Mouse (Mus musculus) megakaryocyte-erythroid progenitor cell, adult 5-6 weeks (primary cell): Measurements from ENCODE around the gene Fcrl6. TPM values are rescaled to one million over a fixed set of nuclear protein-coding genes. Genes with fewer than 3 reads are reported as not detected.

Source experiments
- ATAC-seq: replicated peaks from 2 replicates; pipeline ENCODE4 v1.8.0; 2016; ENCODE audit warnings: mild to moderate bottlenecking, inconsistent platforms; ENCODE audit not compliant: severe bottlenecking, poor library complexity, low FRiP score, low TSS enrichment
- total RNA-seq, 2 experiments: library from RNA; stranded (forward) in 1 of 2; stranded (reverse) in 1 of 2; fragments of 200-1000, 215-1000 nt in 1 of 2; fragments of >200 nt in 1 of 2; fragmentation: Nextera tagmentation in 1 of 2; gene quantifications; 2 replicates each; pipeline ENCODE4 v1.2.3; 2014 to 2017

Fcrl6 gene
- total RNA-seq, 2 experiments from 2014 or later: not detected

GRCm38 (mm10) chr1:172616537-172617300 lies 14.4 kb upstream of the Fcrl6 start:
- no peak for ATAC-seq

DNA sequence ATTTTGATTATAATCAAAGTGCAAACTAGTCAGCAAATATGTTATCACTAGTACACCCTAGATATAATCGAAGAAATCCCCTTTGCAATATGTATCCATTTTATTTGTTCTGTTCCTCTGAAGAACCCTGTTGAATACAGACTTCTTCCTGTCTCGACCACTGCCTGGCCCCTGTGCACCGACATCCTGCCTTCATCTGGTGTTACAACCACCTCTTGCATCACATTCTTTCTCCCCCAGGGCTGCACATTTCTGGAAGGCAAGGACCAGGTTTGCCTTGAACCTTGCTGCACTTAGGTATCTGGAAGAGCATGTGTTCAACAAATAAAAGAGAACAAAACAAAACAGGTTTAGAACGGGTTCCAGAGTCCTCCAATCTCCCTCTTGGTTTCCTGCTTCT lies 13.1 kb upstream of the Fcrl6 start:
- no peak for ATAC-seq

GRCm38 (mm10) chr1:172614654-172615053 lies 12.3 kb upstream of the Fcrl6 start:
- ATAC-seq: no peak

DNA sequence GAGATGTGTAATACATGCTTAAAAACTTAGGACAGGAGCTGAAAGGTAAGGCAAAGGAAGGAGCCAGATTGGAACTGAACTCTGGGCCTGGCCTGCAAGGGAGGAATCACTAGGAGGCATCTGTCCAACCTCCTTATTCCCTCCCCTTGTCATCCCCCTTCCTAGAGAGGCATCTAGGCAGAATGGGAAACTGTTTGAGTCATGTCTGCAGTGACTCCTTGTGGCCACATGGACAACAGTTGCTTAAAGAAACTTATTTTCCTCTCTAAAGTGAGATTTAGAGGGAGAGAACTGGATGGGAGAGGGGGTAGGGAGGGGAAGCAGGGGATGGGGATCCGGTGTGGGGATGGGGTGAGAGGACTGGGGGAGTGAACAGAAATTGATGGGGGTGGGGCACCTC lies 10.4 kb upstream of the Fcrl6 start:
- no peak for ATAC-seq

DNA sequence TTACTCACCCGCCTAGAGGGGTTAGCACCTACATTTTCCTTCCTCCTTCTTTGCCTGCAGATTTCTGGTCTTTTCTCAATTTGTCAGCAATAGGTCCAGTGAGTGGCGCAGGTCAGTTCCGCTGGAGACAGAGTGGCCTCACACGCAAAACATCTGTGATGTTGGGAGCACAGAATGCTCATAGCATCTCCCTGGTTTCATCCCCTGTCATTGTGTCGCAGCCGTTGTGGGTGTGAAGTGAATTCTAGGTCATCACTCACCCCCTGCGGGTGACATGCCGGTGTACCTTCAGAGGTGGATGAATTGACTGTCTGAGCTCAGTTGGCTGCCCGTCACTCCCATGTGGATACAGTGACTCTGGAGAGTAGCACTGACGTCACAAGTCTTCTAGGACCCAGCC lies 9.0 kb upstream of the Fcrl6 start:
- ATAC-seq: no peak

- peak; percentile 69 for ATAC-seq
Observed at GRCm38 (mm10) chr1:172594495-172594894, 7.9 kb downstream of the Fcrl6 start.

GRCm38 (mm10) chr1:172593956-172594355 lies 8.4 kb downstream of the Fcrl6 start:
- ATAC-seq: no peak

DNA sequence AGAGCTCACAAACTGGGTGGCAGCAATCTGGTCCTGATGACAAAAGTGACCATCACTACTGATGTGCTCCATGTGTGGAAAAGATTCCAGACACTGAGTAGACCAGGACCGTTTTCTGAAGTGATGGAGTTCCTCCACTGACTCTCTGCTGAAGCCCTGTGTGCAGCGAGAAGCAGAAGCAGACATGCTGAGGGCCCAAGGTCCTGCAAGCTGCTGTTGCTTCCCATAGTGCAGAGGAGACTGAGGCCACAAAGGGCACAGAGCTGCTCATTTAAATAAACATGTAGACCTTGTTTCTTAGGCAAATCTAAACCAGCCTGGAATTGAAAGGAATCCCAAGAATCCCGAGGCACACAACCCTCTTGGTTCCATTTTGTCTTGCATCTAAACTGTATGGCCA lies 9.0 kb downstream of the Fcrl6 start:
- no peak for ATAC-seq

DNA sequence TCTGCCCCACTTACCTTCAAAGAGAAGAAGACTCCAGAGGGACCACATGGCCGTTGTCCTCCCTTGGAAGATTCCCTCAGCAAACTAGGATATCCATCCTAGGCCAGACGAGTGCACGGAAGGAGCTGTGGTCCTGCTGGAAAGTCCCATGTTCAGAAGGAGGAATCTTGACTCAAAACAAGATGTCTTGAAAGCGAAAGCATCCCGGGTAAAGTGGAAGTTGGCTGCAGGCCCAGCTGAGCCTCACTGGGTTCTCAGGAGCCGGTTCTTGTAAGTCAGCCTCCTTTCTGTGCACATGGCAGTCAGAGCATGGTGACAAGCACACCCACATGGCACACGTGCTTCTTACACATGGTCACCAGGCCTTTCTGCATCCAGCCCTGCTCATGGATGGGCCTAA lies 12.0 kb downstream of the Fcrl6 start, which contains the start of gene Slamf8:
Gene Slamf8 (minus strand): TSS at position 184 of the 400 bp plus-strand sequence.
- ATAC-seq: no peak

GRCm38 (mm10) chr1:172585612-172586567 lies 16.5 kb downstream of the Fcrl6 start:
- no peak for ATAC-seq

GRCm38 (mm10) chr1:172585026-172585425 lies 17.3 kb downstream of the Fcrl6 start:
- ATAC-seq: no peak

- ATAC-seq: no peak
Observed at GRCm38 (mm10) chr1:172584271-172584670, 18.1 kb downstream of the Fcrl6 start.

- ATAC-seq: no peak
Observed at GRCm38 (mm10) chr1:172582436-172582835, 19.9 kb downstream of the Fcrl6 start.

DNA sequence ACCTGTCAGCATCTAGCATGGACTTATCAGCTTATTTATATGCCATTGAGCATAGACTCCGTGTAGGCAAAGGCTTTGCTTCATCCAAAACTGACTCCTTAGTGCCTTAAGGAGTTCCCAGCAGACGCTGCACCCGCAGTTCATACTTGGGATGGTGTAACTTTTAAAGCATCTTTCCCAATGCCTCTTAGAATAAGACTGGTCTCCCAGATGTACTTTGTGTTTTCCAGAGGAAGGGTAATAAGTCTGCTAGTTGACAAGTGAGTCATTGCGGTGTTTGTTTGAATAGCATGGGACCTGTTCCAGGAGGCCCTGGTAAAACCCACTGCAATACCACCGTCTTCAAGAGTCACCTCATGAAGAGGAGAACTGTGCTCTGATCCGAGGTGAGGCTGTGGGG lies 22.2 kb downstream of the Fcrl6 start:
- no peak for ATAC-seq

DNA sequence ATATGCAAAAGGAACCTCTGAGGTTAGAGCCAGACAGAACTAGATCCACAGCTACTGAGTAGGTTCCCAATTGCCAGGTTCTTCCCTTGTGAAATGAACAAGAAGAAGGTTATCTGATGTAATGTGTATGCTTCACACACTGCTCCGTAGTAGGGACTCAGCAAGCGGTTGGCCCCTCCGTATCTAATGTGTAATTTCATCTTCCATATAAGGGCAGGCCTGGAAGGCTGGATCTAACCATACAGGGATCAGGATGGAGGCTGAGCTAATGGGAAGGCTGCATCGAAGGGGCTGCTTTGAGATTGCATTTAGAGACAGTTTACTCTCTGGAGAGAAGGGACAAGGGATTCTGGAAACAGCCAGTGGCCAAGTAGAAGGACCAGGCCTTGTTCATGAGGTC lies 34.6 kb downstream of the Fcrl6 start:
- no peak for ATAC-seq

GRCm38 (mm10) chr1:172566131-172566530 lies 36.2 kb downstream of the Fcrl6 start:
- no peak for ATAC-seq

DNA sequence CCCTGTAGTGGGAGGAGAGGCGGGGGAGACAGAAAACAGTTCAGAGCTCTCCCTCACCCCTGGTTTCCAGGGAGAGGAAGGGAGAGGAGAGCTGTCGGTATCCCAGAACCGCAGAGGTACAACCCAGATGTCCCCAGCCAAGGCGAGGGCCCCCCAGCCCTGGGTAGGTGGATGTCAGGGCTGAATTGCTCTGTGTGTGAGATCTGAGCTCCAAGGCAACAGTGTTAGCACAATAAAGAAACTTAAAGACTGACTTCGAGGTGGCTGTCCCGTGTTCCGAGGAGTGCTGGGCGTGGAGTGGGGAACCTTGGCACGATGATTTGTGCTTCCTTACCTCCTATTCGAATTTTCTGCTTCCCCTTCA lies 38.9 kb downstream of the Fcrl6 start:
- peak; percentile 45 for ATAC-seq

- ATAC-seq: peak; percentile 81
Observed at GRCm38 (mm10) chr1:172562641-172563464, 39.5 kb downstream of the Fcrl6 start.

DNA sequence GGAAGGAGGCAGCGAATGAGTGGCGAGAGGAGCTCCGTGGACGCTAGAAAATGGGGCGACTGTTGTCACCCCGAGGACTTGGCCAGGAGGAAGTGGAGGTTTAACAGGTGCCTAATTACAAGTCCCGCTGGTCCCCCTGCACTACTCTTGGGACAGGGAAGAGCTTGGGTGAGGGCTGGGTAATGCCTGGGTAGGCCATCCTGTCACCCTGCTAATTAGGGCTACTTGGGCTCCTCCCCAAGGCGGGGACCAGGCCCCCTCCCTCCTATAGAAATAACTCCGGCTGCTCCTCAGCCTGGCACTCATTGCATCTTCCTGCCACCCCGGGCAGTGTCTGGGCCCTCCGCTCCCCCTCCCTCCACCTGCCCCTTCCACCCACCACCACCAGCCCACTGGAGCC lies 46.7 kb downstream of the Fcrl6 start, which contains the start of gene Vsig8:
Gene Vsig8 (plus strand): TSS at position 301 of the 400 bp plus-strand sequence.
- no peak for ATAC-seq

DNA sequence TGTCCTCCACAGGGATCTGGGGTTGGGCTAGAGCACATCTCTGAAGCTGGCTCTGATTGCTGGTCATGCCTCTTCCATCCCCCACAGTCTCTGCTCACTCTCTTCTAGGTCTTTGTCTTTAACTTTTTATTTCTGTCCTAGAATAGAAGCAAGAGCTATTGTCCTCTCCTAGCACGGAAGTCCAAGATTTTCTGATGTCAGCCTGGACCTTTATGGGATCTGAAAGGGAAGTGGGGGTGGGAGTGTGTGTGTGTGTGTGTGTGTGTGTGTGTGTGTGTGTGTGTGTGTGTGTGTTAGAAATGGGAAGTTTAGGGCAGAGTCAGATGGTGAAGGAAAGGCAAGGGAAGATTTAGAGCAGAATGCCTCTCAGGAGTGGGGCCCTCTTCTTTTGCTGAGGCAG lies 49.7 kb downstream of the Fcrl6 start:
- ATAC-seq: no peak
